Mouse (Mus musculus) heart, embryonic 13.5 days (tissue): ENCODE data around the gene Amhr2. TPM values are rescaled to one million over a fixed set of nuclear protein-coding genes. Genes with fewer than 3 reads are reported as not detected.
A peak's percentile ranks its signal among the peaks of the same experiment; 100 is the strongest.

Experiments used
- ATAC-seq: fragments of 200-750 bp; cut with Nextera tagmentation; 2 replicates; pipeline ENCODE4 v1.8.0; 2017; ENCODE audit warnings: moderate TSS enrichment; ENCODE audit not compliant: insufficient number of reproducible peaks, low FRiP score, low TSS enrichment; ENCODE audit errors: extremely low read depth
- H3K27ac ChIP-seq: fragments of 300-500 bp; sonication (generic); replicated peaks from 2 replicates; pipeline ENCODE4 v1.5.1; 2015; ENCODE audit warnings: moderate library complexity, mild to moderate bottlenecking, inconsistent platforms
- H3K27me3 ChIP-seq: fragments of 300-500 bp; sonication (generic); replicated peaks from 2 replicates; pipeline ENCODE4 v1.6.1; 2015; ENCODE audit warnings: mild to moderate bottlenecking, inconsistent platforms
- H3K36me3 ChIP-seq: fragments of 300-500 bp; sonication (generic); 2 replicates; pipeline ENCODE4 v1.6.1; 2015; ENCODE audit warnings: mild to moderate bottlenecking, inconsistent platforms
- H3K4me1 ChIP-seq: fragments of 300-500 bp; sonication (generic); 2 replicates; pipeline ENCODE4 v1.6.1; 2015; ENCODE audit warnings: inconsistent platforms
- H3K4me2 ChIP-seq: fragments of 300-500 bp; sonication (generic); 2 replicates; pipeline ENCODE4 v1.6.1; 2015; ENCODE audit warnings: inconsistent platforms, mild to moderate bottlenecking, moderate library complexity
- H3K4me3 ChIP-seq: fragments of 300-500 bp; sonication (generic); 2 replicates; pipeline ENCODE4 v1.5.1; 2015; ENCODE audit warnings: moderate library complexity, mild to moderate bottlenecking, inconsistent platforms
- H3K9ac ChIP-seq: fragments of 300-500 bp; sonication (generic); 2 replicates; pipeline ENCODE4 v1.6.1; 2015; ENCODE audit warnings: inconsistent platforms, mild to moderate bottlenecking, moderate library complexity
- H3K9me3 ChIP-seq: fragments of 300-500 bp; sonication (generic); 2 replicates; pipeline ENCODE4 v1.6.1; 2016; ENCODE audit warnings: inconsistent platforms
- WGBS: fragments of 180-500 bp; shearing (Covaris S2); methylation state at CpG from one replicate; pipeline ENCODE4 v1.1.7; 2015; ENCODE audit warnings: mixed read lengths; 5-methylcytosine and 5-hydroxymethylcytosine counted together
- polyA plus RNA-seq: library from polyadenylated mRNA; unstranded; fragments of >200 nt; fragmentation: Nextera tagmentation; extraction: Ambion mirVana; gene quantifications from 2 replicates; pipeline ENCODE4 v1.2.1, GENCODE M21; 2015

Amhr2 gene
- polyA plus RNA-seq, 1 experiment from 2014 or later: 0.82 TPM

- Histone ChIP-seq H3K9me3 (no peaks in the 10 kb centered on the region), H3K9ac (peak overlapping the region; percentile 98), H3K4me2 (peak overlapping the region; percentile 65), H3K27me3 (no peaks in the 10 kb centered on the region), H3K4me1 (peaks cover 56% of the 10 kb centered on the region), H3K4me3 (peak overlapping the region; percentile 78), H3K27ac (peak overlapping the region; percentile 98), H3K36me3 (peaks cover 45% of the 10 kb centered on the region)
- 9% methylated on average over 3 of the region's 3 CpGs for WGBS
- no peak for ATAC-seq
Measured at GRCm38 (mm10) chr15:102406912-102407580, 38.1 kb upstream of the Amhr2 start.

- ATAC-seq: no peak
- Histone ChIP-seq H3K9me3 (no peaks in the 10 kb centered on the region), H3K4me3 (peak overlapping the region; percentile 78; the same call in 1 of the 2 replicates), H3K27me3 (no peaks in the 10 kb centered on the region), H3K4me2 (peak overlapping the region; percentile 65; the same call in 1 of the 2 replicates), H3K4me1 (peaks cover 56% of the 10 kb centered on the region), H3K27ac (no peak overlapping the region), H3K36me3 (peaks cover 54% of the 10 kb centered on the region), H3K9ac (no peak overlapping the region)
- WGBS: 92% methylated on average over 10 of the region's 10 CpGs
Measured at GRCm38 (mm10) chr15:102407681-102408557, 37.2 kb upstream of the Amhr2 start.

GRCm38 (mm10) chr15:102408558-102409130 lies 36.5 kb upstream of the Amhr2 start:
- H3K9me3 ChIP-seq: no peaks in the 10 kb centered on the region
- no peak overlapping the region for H3K4me3 ChIP-seq
- ATAC-seq: no peak
- WGBS: 49% methylated on average over 2 of the region's 2 CpGs
- no peaks in the 10 kb centered on the region for H3K27me3 ChIP-seq
- H3K27ac ChIP-seq: no peak overlapping the region
- H3K36me3 ChIP-seq: peaks cover 61% of the 10 kb centered on the region
- peak overlapping the region; percentile 42; the same call in 1 of the 2 replicates for H3K9ac ChIP-seq
- peaks cover 58% of the 10 kb centered on the region for H3K4me1 ChIP-seq
- H3K4me2 ChIP-seq: no peak overlapping the region; the same call in 1 of the 2 replicates

- no peaks in the 10 kb centered on the region for H3K27me3 ChIP-seq
- peaks cover 67% of the 10 kb centered on the region for H3K36me3 ChIP-seq
- no peaks in the 10 kb centered on the region for H3K9me3 ChIP-seq
- peak overlapping the region; percentile 42 for H3K9ac ChIP-seq
- no peak overlapping the region for H3K4me3 ChIP-seq
- H3K27ac ChIP-seq: no peak overlapping the region
- H3K4me1 ChIP-seq: peaks cover 63% of the 10 kb centered on the region
- 91% methylated on average over 3 of the region's 3 CpGs for WGBS
- peak overlapping the region; percentile 34 for H3K4me2 ChIP-seq
- no peak for ATAC-seq
Measured at GRCm38 (mm10) chr15:102409286-102409685, 35.9 kb upstream of the Amhr2 start.

- H3K9me3 ChIP-seq: no peaks in the 10 kb centered on the region
- peak overlapping the region; percentile 23 for H3K4me3 ChIP-seq
- no peak overlapping the region for H3K9ac ChIP-seq
- no peak overlapping the region for H3K27ac ChIP-seq
- no peaks in the 10 kb centered on the region for H3K27me3 ChIP-seq
- peaks cover 83% of the 10 kb centered on the region for H3K36me3 ChIP-seq
- peaks cover 63% of the 10 kb centered on the region for H3K4me1 ChIP-seq
- WGBS: 100% methylated on average over 1 of the region's 1 CpGs
- peak overlapping the region; percentile 42 for H3K4me2 ChIP-seq
- ATAC-seq: no peak
Measured at GRCm38 (mm10) chr15:102411077-102411476, 34.1 kb upstream of the Amhr2 start.

GRCm38 (mm10) chr15:102413687-102414086 lies 31.5 kb upstream of the Amhr2 start:
- no peaks in the 10 kb centered on the region for H3K27me3 ChIP-seq
- H3K9me3 ChIP-seq: no peaks in the 10 kb centered on the region
- peaks cover 86% of the 10 kb centered on the region for H3K36me3 ChIP-seq
- H3K4me2 ChIP-seq: no peak overlapping the region
- no peak for ATAC-seq
- H3K4me3 ChIP-seq: no peak overlapping the region
- peaks cover 51% of the 10 kb centered on the region for H3K4me1 ChIP-seq
- H3K9ac ChIP-seq: no peak overlapping the region
- no peak overlapping the region for H3K27ac ChIP-seq

GRCm38 (mm10) chr15:102417524-102417923 lies 27.6 kb upstream of the Amhr2 start:
- no peak overlapping the region for H3K4me3 ChIP-seq
- H3K27ac ChIP-seq: no peak overlapping the region
- H3K4me1 ChIP-seq: peaks cover 30% of the 10 kb centered on the region
- no peak for ATAC-seq
- H3K36me3 ChIP-seq: peaks cover 61% of the 10 kb centered on the region
- H3K27me3 ChIP-seq: no peaks in the 10 kb centered on the region
- H3K4me2 ChIP-seq: no peak overlapping the region
- no peak overlapping the region for H3K9ac ChIP-seq
- H3K9me3 ChIP-seq: no peaks in the 10 kb centered on the region
- 87% methylated on average over 2 of the region's 2 CpGs for WGBS

- Histone ChIP-seq H3K27ac (peak overlapping the region; percentile 22), H3K4me2 (no peak overlapping the region), H3K4me3 (no peak overlapping the region), H3K9me3 (no peaks in the 10 kb centered on the region), H3K9ac (no peak overlapping the region), H3K4me1 (peaks cover 17% of the 10 kb centered on the region), H3K27me3 (no peaks in the 10 kb centered on the region), H3K36me3 (peaks cover 58% of the 10 kb centered on the region)
- WGBS: 40% methylated on average over 1 of the region's 1 CpGs
- no peak for ATAC-seq
Measured at GRCm38 (mm10) chr15:102420986-102421385, 24.2 kb upstream of the Amhr2 start.

- Histone ChIP-seq H3K9ac (no peak overlapping the region), H3K27me3 (no peaks in the 10 kb centered on the region), H3K36me3 (peaks cover 62% of the 10 kb centered on the region), H3K27ac (no peak overlapping the region), H3K9me3 (no peaks in the 10 kb centered on the region), H3K4me3 (no peak overlapping the region), H3K4me2 (no peak overlapping the region), H3K4me1 (peaks cover 17% of the 10 kb centered on the region)
- 53% methylated on average over 3 of the region's 3 CpGs for WGBS
- no peak for ATAC-seq
Measured at GRCm38 (mm10) chr15:102421437-102421836, 23.7 kb upstream of the Amhr2 start.

- no peak for ATAC-seq
- H3K27me3 ChIP-seq: no peaks in the 10 kb centered on the region
- no peaks in the 10 kb centered on the region for H3K9me3 ChIP-seq
- no peak overlapping the region for H3K9ac ChIP-seq
- H3K4me1 ChIP-seq: peaks cover 11% of the 10 kb centered on the region
- no peak overlapping the region for H3K27ac ChIP-seq
- H3K4me3 ChIP-seq: no peak overlapping the region
- no peak overlapping the region for H3K4me2 ChIP-seq
- peaks cover 70% of the 10 kb centered on the region for H3K36me3 ChIP-seq
- 92% methylated on average over 2 of the region's 2 CpGs for WGBS
Measured at GRCm38 (mm10) chr15:102423602-102424240, 21.4 kb upstream of the Amhr2 start.

GRCm38 (mm10) chr15:102424657-102425056 lies 20.5 kb upstream of the Amhr2 start:
- H3K4me1 ChIP-seq: peaks cover 10% of the 10 kb centered on the region
- 72% methylated on average over 2 of the region's 2 CpGs for WGBS
- peaks cover 70% of the 10 kb centered on the region for H3K36me3 ChIP-seq
- H3K4me3 ChIP-seq: no peak overlapping the region
- no peaks in the 10 kb centered on the region for H3K9me3 ChIP-seq
- no peaks in the 10 kb centered on the region for H3K27me3 ChIP-seq
- H3K9ac ChIP-seq: no peak overlapping the region
- H3K27ac ChIP-seq: no peak overlapping the region
- H3K4me2 ChIP-seq: no peak overlapping the region
- no peak for ATAC-seq
